Mouse (Mus musculus) cerebral cortex, adult 2 months (tissue): ENCODE results near the gene Olfr533.

Experiments used
- WGBS: fragments of 180-500 bp; shearing (Covaris S2); methylation state at CpG from one replicate; pipeline ENCODE4 v1.1.7; 2018; 5-methylcytosine and 5-hydroxymethylcytosine counted together

Gene Olfr533

GRCm38 (mm10) chr7:140463070-140463469 is at the start of gene Olfr533:
Gene Olfr533 (plus strand): TSS chr7:140463370.
- 44% methylated on average over 1 of the region's 1 CpGs for WGBS

GRCm38 (mm10) chr7:140421539-140421938 is 41.6 kb upstream of the Olfr533 start, which contains the start of gene Olfr532:
Gene Olfr532 (minus strand): TSS chr7:140421639.
- WGBS, result 97% methylated on average over 1 of the region's 1 CpGs

- whole genome bisulfite sequencing, result 77% methylated on average over 1 of the region's 1 CpGs
Measured at GRCm38 (mm10) chr7:140443141-140443540, 20.0 kb upstream of the Olfr533 start.

- 38% methylated on average over 1 of the region's 1 CpGs for WGBS
Measured at GRCm38 (mm10) chr7:140477886-140478285, 14.7 kb downstream of the Olfr533 start.

GRCm38 (mm10) chr7:140478733-140479132 is 15.6 kb downstream of the Olfr533 start:
- WGBS, result 63% methylated on average over 1 of the region's 1 CpGs

GRCm38 (mm10) chr7:140483916-140484315 is 20.7 kb downstream of the Olfr533 start, which contains the start of gene Olfr535:
Gene Olfr535 (plus strand): TSS chr7:140484216.
- 82% methylated on average over 1 of the region's 1 CpGs for WGBS

GRCm38 (mm10) chr7:140488981-140489380 is 25.8 kb downstream of the Olfr533 start:
- WGBS, result 47% methylated on average over 1 of the region's 1 CpGs

- 56% methylated on average over 2 of the region's 2 CpGs for WGBS
Measured at GRCm38 (mm10) chr7:140494231-140494630, 31.1 kb downstream of the Olfr533 start.

GRCm38 (mm10) chr7:140507346-140508021 is 44.3 kb downstream of the Olfr533 start, which contains the start of gene Olfr536:
Gene Olfr536 (minus strand): TSS chr7:140507396.
- WGBS, result 58% methylated on average over 2 of the region's 2 CpGs
